Mouse (Mus musculus): ENCODE measurements around the gene Ryr1. TPM values are rescaled to one million over a fixed set of nuclear protein-coding genes. Genes with fewer than 3 reads are reported as not detected.
A peak's percentile ranks its signal among the peaks of the same experiment; 100 is the strongest.

Ryr1 gene
- polyA plus RNA-seq (2015; fragmentation: Nextera tagmentation; extraction: Ambion mirVana) = 0.09 and 0.15 TPM in 2 replicates

- under 1% methylated on average over 16 of the region's 16 CpGs for WGBS
- ATAC-seq (replicated peaks; ENCODE audit: insufficient number of reproducible peaks, insufficient read depth, low FRiP score, low read depth) = no peak; the same call in 1 of the 2 replicates
- H3K36me3 ChIP-seq = no peaks in the 10 kb centered on the region
- peaks cover 14% of the 10 kb centered on the region for H3K4me1 ChIP-seq (replicated peaks)
- H3K4me2 ChIP-seq = peak within 1 kb of the TSS; percentile 64
- no peak within 1 kb of the TSS for H3K27ac ChIP-seq
- H3K9ac ChIP-seq = no peak within 1 kb of the TSS
- H3K27me3 ChIP-seq = peaks cover 5% of the 10 kb centered on the region; the same call in 1 of the 2 replicates
- no peaks in the 10 kb centered on the region for H3K9me3 ChIP-seq (replicated peaks)
- H3K4me3 ChIP-seq = peak within 1 kb of the TSS; percentile 38
Observed at GRCm38 (mm10) chr7:29124970-29125369, at the start of gene Ryr1. TSS of gene Ryr1 (minus strand) at chr7:29125179.

DNA sequence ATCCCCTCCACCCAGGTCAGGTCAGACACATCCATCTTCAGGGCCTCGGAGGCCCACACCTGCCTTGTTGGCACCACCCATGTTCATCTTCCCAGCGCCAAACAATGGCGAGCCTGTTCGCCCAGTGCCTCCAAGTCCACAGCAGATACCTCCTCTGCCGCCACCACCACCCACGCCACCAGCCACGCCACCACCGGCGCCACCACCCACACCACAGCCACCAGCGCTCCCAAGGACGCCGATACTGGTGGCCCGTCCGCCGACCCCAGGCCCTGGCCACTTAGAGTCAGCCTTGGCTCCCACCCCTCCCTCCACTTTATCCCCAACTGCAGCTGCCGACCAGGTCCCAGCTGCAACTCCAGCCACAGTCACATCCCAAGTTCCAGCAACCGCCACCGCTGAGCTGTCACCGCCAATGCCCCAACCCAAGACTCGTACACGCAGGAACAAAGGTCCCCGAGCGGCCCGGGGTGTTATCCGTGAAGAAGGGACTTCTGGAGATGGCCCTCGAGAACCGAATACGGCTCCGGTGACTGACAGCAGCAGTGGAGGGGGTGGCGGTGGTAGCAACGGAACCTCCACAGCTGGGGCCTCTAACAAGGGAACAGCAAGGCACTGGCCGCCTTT lies 47.5 kb upstream of the Ryr1 start:
- Histone ChIP-seq H3K27me3 (peaks cover 52% of the 10 kb centered on the region), H3K36me3 (peaks cover 36% of the 10 kb centered on the region), H3K9ac (no peak overlapping the region), H3K27ac (no peak overlapping the region), H3K4me3 (no peak overlapping the region), H3K4me1 (replicated peaks) (peaks cover 42% of the 10 kb centered on the region), H3K4me2 (no peak overlapping the region; the same call in 1 of the 2 replicates), H3K9me3 (replicated peaks) (no peaks in the 10 kb centered on the region)
- 39% methylated on average over 32 of the region's 32 CpGs for WGBS
- ATAC-seq (replicated peaks; ENCODE audit: insufficient number of reproducible peaks, insufficient read depth, low FRiP score, low read depth) = no peak

GRCm38 (mm10) chr7:29171562-29172097 lies 46.7 kb upstream of the Ryr1 start:
- Histone ChIP-seq H3K4me1 (replicated peaks) (peaks cover 42% of the 10 kb centered on the region), H3K9ac (peak overlapping the region; percentile 56), H3K9me3 (replicated peaks) (no peaks in the 10 kb centered on the region), H3K4me3 (peak overlapping the region; percentile 62), H3K4me2 (peak overlapping the region; percentile 88), H3K27me3 (peaks cover 52% of the 10 kb centered on the region), H3K27ac (no peak overlapping the region), H3K36me3 (peaks cover 36% of the 10 kb centered on the region)
- 3% methylated on average over 34 of the region's 34 CpGs for WGBS
- no peak for ATAC-seq (replicated peaks; ENCODE audit: insufficient number of reproducible peaks, insufficient read depth, low FRiP score, low read depth)

GRCm38 (mm10) chr7:29170755-29171561 lies 46.0 kb upstream of the Ryr1 start:
- ATAC-seq (replicated peaks; ENCODE audit: insufficient number of reproducible peaks, insufficient read depth, low FRiP score, low read depth) = no peak
- peak overlapping the region; percentile 60 for H3K9ac ChIP-seq
- no peak overlapping the region for H3K27ac ChIP-seq
- peaks cover 42% of the 10 kb centered on the region for H3K4me1 ChIP-seq (replicated peaks)
- peak overlapping the region; percentile 88 for H3K4me2 ChIP-seq
- H3K4me3 ChIP-seq = peak overlapping the region; percentile 62
- peaks cover 29% of the 10 kb centered on the region for H3K36me3 ChIP-seq
- WGBS = 3% methylated on average over 43 of the region's 43 CpGs
- H3K27me3 ChIP-seq = peaks cover 52% of the 10 kb centered on the region
- no peaks in the 10 kb centered on the region for H3K9me3 ChIP-seq (replicated peaks)

DNA sequence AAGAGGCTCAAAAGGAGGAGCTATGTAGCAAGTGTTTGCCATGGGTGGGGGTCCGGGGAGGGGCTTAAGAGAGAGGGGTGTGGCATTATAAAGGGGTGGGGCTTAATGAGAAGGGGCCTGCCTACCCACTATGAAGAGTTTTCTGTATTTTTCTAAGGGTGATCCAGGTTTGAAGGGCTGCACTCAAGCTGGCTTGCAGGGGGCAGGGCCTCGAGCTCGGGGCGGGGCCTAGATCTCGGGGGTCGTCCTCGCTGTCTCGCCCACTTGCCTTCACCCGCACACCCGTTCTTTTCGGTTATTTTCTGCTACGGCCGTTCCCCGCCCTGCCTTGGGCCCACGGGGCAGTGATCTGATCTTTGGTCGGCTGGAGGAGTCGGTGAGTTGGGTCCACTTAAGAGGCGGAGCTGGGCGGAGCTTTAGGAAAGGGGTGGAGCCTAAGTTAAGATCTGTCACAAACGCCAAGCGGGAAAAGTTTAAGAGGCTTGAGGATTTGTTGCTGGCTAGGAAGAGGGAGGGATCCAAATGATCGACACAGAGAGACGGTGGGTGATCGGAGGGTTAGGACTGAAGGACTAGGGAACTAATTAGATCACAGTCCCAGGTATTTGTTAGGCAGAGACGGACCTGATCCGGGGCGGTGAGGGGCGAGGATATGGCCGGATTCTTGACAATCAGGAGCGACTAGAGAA lies 45.2 kb upstream of the Ryr1 start, which contains the start of the genes Ggn and Spred3:
Gene Ggn (plus strand): TSS at position 145 of the 689 bp plus-strand sequence.
Gene Spred3 (minus strand): TSS at position 346 of the 689 bp plus-strand sequence.
- H3K4me2 ChIP-seq = peak within 1 kb of the TSS; percentile 88
- under 1% methylated on average over 30 of the region's 30 CpGs for WGBS
- peaks cover 22% of the 10 kb centered on the region for H3K36me3 ChIP-seq
- H3K9ac ChIP-seq = peak within 1 kb of the TSS; percentile 60
- peak within 1 kb of the TSS; percentile 77 for H3K27ac ChIP-seq
- no peaks in the 10 kb centered on the region for H3K9me3 ChIP-seq (replicated peaks)
- ATAC-seq (replicated peaks; ENCODE audit: insufficient number of reproducible peaks, insufficient read depth, low FRiP score, low read depth) = peak; percentile 15; the same call in 1 of the 2 replicates
- peaks cover 42% of the 10 kb centered on the region for H3K4me1 ChIP-seq (replicated peaks)
- peaks cover 52% of the 10 kb centered on the region for H3K27me3 ChIP-seq
- H3K4me3 ChIP-seq = peak within 1 kb of the TSS; percentile 62

GRCm38 (mm10) chr7:29169231-29170065 lies 44.5 kb upstream of the Ryr1 start:
- H3K36me3 ChIP-seq = peaks cover 14% of the 10 kb centered on the region
- no peaks in the 10 kb centered on the region for H3K9me3 ChIP-seq (replicated peaks)
- WGBS = under 1% methylated on average over 31 of the region's 39 CpGs
- H3K9ac ChIP-seq = peak overlapping the region; percentile 60
- peak overlapping the region; percentile 62 for H3K4me3 ChIP-seq
- ATAC-seq (replicated peaks; ENCODE audit: insufficient number of reproducible peaks, insufficient read depth, low FRiP score, low read depth) = peak; percentile 86
- H3K4me2 ChIP-seq = peak overlapping the region; percentile 88
- H3K27ac ChIP-seq = peak overlapping the region; percentile 77
- peaks cover 52% of the 10 kb centered on the region for H3K27me3 ChIP-seq
- H3K4me1 ChIP-seq (replicated peaks) = peaks cover 42% of the 10 kb centered on the region

GRCm38 (mm10) chr7:29168791-29169230 lies 43.8 kb upstream of the Ryr1 start:
- peaks cover 47% of the 10 kb centered on the region for H3K27me3 ChIP-seq
- H3K27ac ChIP-seq = no peak overlapping the region
- peak overlapping the region; percentile 62 for H3K4me3 ChIP-seq
- no peaks in the 10 kb centered on the region for H3K9me3 ChIP-seq (replicated peaks)
- H3K36me3 ChIP-seq = peaks cover 8% of the 10 kb centered on the region
- no peak for ATAC-seq (replicated peaks; ENCODE audit: insufficient number of reproducible peaks, insufficient read depth, low FRiP score, low read depth)
- peaks cover 42% of the 10 kb centered on the region for H3K4me1 ChIP-seq (replicated peaks)
- peak overlapping the region; percentile 60; the same call in 1 of the 2 replicates for H3K9ac ChIP-seq
- H3K4me2 ChIP-seq = peak overlapping the region; percentile 88
- WGBS = under 1% methylated on average over 14 of the region's 14 CpGs

DNA sequence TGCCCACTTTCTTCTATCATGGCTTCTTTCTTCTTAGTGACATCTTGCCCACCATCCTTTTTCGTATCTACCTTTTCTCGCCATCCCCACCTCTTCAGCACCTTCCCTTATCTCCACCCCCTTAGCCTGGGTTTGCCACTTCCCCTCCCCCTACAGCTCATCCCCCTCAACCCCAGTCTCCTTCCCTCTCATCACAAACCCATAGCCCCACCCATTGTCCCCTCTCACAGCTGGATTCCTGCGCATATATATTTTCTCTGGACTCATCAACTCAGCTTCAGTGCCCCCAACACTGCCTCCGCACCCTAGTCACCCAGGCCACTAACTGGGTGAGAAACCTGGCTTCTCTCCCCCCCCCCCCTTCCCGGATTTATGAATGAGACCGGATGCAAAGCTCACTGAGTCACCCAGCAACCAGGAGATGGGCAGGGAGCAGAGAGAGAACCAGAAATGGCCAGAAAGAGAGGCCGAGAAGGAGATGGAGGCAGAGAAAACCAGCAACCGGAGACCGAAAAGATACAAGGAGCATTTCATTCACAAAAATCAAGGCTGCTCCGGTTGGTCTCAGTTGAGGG lies 43.2 kb upstream of the Ryr1 start:
- peak overlapping the region; percentile 88 for H3K4me2 ChIP-seq
- H3K9me3 ChIP-seq (replicated peaks) = no peaks in the 10 kb centered on the region
- H3K4me1 ChIP-seq (replicated peaks) = peaks cover 43% of the 10 kb centered on the region
- H3K4me3 ChIP-seq = peak overlapping the region; percentile 62
- no peak overlapping the region for H3K27ac ChIP-seq
- peaks cover 41% of the 10 kb centered on the region for H3K27me3 ChIP-seq
- 5% methylated on average over 10 of the region's 10 CpGs for WGBS
- no peak for ATAC-seq (replicated peaks; ENCODE audit: insufficient number of reproducible peaks, insufficient read depth, low FRiP score, low read depth)
- H3K36me3 ChIP-seq = peaks cover 2% of the 10 kb centered on the region; the same call in 1 of the 2 replicates
- 0 out of 2 replicates have a peak overlapping the region, but pooled peaks have one; percentile 60 for H3K9ac ChIP-seq

DNA sequence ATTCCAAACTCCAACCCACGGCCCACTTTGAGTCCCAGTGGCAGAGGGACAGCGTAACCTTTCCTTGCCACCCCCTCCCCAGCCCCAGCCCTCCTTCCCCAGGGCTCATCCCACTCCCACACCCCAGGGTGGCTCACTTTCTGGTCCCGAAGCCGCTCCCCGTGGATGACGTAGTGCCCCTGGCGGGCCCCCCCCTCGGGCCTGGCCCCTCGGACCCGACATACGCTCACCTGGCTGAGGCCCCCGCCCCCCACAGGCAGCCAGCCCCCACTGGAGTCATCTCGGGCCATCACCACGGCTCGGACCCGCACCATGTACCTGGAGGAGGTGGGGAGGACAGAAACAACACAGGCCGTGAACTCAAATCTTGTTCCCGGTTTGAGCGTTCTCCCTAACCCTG lies 42.7 kb upstream of the Ryr1 start:
- Histone ChIP-seq H3K27ac (no peak overlapping the region), H3K4me3 (no peak overlapping the region), H3K9me3 (replicated peaks) (no peaks in the 10 kb centered on the region), H3K36me3 (no peaks in the 10 kb centered on the region), H3K4me1 (replicated peaks) (peaks cover 47% of the 10 kb centered on the region), H3K9ac (no peak overlapping the region), H3K27me3 (peaks cover 35% of the 10 kb centered on the region), H3K4me2 (0 out of 2 replicates have a peak overlapping the region, but pooled peaks have one; percentile 10)
- ATAC-seq (replicated peaks; ENCODE audit: insufficient number of reproducible peaks, insufficient read depth, low FRiP score, low read depth) = no peak
- 27% methylated on average over 19 of the region's 19 CpGs for WGBS

All from heart, embryonic 15.5 days (tissue).